In genomic region chr13:115427091-115428033, GRCm38 (mm10) we compare ENCODE assay signal across 24 mouse cellular contexts.
DNase-seq lines count a peak whose midpoint lies in the region; ATAC-seq lines count a peak whose summit lies in the region.
"Had no signal": no experiment of that assay in that cellular context is flagged by ENCODE, and none has a peak within 500 bp of the region (broad histone marks: within the 10 kb centered on the region; RNA-seq: fewer than 3 reads in every experiment).

No protein-coding gene starts in this region.

- no peak for DNase-seq in T-cell, adult 2 months (ENCODE audit: low spot score)
- DNase-seq in gastrocnemius, postnatal 10 days = no peak
- DNase-seq in left cerebral cortex, postnatal 25 days (ENCODE audit: low spot score in 2 of 2) = no peak
- DNase-seq: adrenal gland, postnatal 14 days; cerebellum, adult 11-12 months; cerebellum, postnatal 14 days; heart, postnatal 10 days; kidney, postnatal 4 days; layer of hippocampus, adult 9-11 months; lung, postnatal 4 days; right cerebral cortex, adult 18-20 months had no signal

- H3K4me1 ChIP-seq in hindbrain, embryonic 16.5 days (ENCODE audit: control insufficient read depth, insufficient read depth, low read depth, low read length) = no peaks in the 10 kb centered on the region
- peaks cover 3% of the 10 kb centered on the region; the same call in 1 of the 2 replicates for H3K4me1 ChIP-seq in hindbrain, embryonic 13.5 days (replicated peaks)
- H3K4me1 ChIP-seq in forebrain, embryonic 15.5 days = peaks cover 8% of the 10 kb centered on the region
- H3K4me1 ChIP-seq in midbrain, embryonic 13.5 days (replicated peaks) = peaks cover 20% of the 10 kb centered on the region
- H3K4me1 ChIP-seq: kidney, embryonic 15.5 days; limb, embryonic 12.5 days; lung, embryonic 15.5 days had no signal

- peak; percentile 74; the same call in 1 of the 2 replicates for ATAC-seq in hindbrain, embryonic 16.5 days
- no peak for ATAC-seq in hindbrain, embryonic 13.5 days (ENCODE audit: low FRiP score)
- 0 out of 2 replicates have a peak, but pooled peaks have one; percentile 29 for ATAC-seq in forebrain, embryonic 15.5 days (replicated peaks)
- peak; percentile 85 for ATAC-seq in midbrain, embryonic 13.5 days
- ATAC-seq: intestine, postnatal 0 days had no signal

- intact Hi-C loops in left cerebral cortex, postnatal 25 days (cut with DNase I) = no loop called here

- H3K4me2 ChIP-seq in hindbrain, embryonic 16.5 days (ENCODE audit: low read length) = no peak overlapping the region
- H3K4me2 ChIP-seq in hindbrain, embryonic 13.5 days = no peak overlapping the region
- no peak overlapping the region for H3K4me2 ChIP-seq in forebrain, embryonic 15.5 days (replicated peaks)
- H3K4me2 ChIP-seq in midbrain, embryonic 13.5 days (replicated peaks) = peak overlapping the region; percentile 33
- H3K4me2 ChIP-seq: heart, embryonic 11.5 days; hindbrain, embryonic 15.5 days; kidney, embryonic 15.5 days; limb, embryonic 12.5 days; lung, embryonic 15.5 days had no signal

- no peaks in the 10 kb centered on the region for H3K36me3 ChIP-seq in hindbrain, embryonic 16.5 days (ENCODE audit: control insufficient read depth, insufficient read depth, low read length)
- H3K36me3 ChIP-seq in hindbrain, embryonic 13.5 days = no peaks in the 10 kb centered on the region
- H3K36me3 ChIP-seq in forebrain, embryonic 15.5 days = no peaks in the 10 kb centered on the region
- no peaks in the 10 kb centered on the region for H3K36me3 ChIP-seq in midbrain, embryonic 13.5 days
- H3K36me3 ChIP-seq: hindbrain, embryonic 15.5 days; kidney, embryonic 15.5 days; limb, embryonic 12.5 days; lung, embryonic 15.5 days had no signal

- H3K27ac ChIP-seq in hindbrain, embryonic 16.5 days (ENCODE audit: low read depth, low read length) = no peak overlapping the region
- H3K27ac ChIP-seq in hindbrain, embryonic 13.5 days = no peak overlapping the region
- H3K27ac ChIP-seq in forebrain, embryonic 15.5 days (replicated peaks) = no peak overlapping the region
- 0 out of 2 replicates have a peak overlapping the region, but pooled peaks have one; percentile 14 for H3K27ac ChIP-seq in midbrain, embryonic 13.5 days
- H3K27ac ChIP-seq: hindbrain, embryonic 15.5 days; kidney, embryonic 15.5 days; limb, embryonic 12.5 days; liver, embryonic 14.5 days; lung, embryonic 15.5 days; stomach, postnatal 0 days had no signal

- H3K4me3 ChIP-seq in hindbrain, embryonic 16.5 days (ENCODE audit: low read length) = no peak overlapping the region
- H3K4me3 ChIP-seq in hindbrain, embryonic 13.5 days = no peak overlapping the region
- H3K4me3 ChIP-seq in forebrain, embryonic 15.5 days = no peak overlapping the region
- no peak overlapping the region for H3K4me3 ChIP-seq in midbrain, embryonic 13.5 days (replicated peaks)
- H3K4me3 ChIP-seq: erythroblast, embryonic 14.5 days; hindbrain, embryonic 15.5 days; kidney, embryonic 15.5 days; limb, embryonic 12.5 days; lung, embryonic 15.5 days had no signal

- 47% methylated on average over 12 of the region's 12 CpGs for WGBS in hindbrain, embryonic 16.5 days
- 57% methylated on average over 12 of the region's 12 CpGs for WGBS in hindbrain, embryonic 13.5 days
- WGBS in forebrain, embryonic 15.5 days = 19% methylated on average over 12 of the region's 12 CpGs
- 12% methylated on average over 12 of the region's 12 CpGs for WGBS in midbrain, embryonic 13.5 days

- H3K9ac ChIP-seq in hindbrain, embryonic 16.5 days (ENCODE audit: low read depth, low read length) = no peak overlapping the region
- H3K9ac ChIP-seq in hindbrain, embryonic 13.5 days = no peak overlapping the region
- H3K9ac ChIP-seq in forebrain, embryonic 15.5 days (replicated peaks) = no peak overlapping the region
- no peak overlapping the region for H3K9ac ChIP-seq in midbrain, embryonic 13.5 days (replicated peaks)
- H3K9ac ChIP-seq: hindbrain, embryonic 15.5 days; kidney, embryonic 15.5 days; limb, embryonic 12.5 days; liver, embryonic 14.5 days; lung, embryonic 15.5 days had no signal

- H3K27me3 ChIP-seq in hindbrain, embryonic 16.5 days (replicated peaks; ENCODE audit: control insufficient read depth, insufficient read depth, low read length) = no peaks in the 10 kb centered on the region
- 0 out of 2 replicates have a peak, but pooled peaks cover 5% of the 10 kb centered on the region for H3K27me3 ChIP-seq in hindbrain, embryonic 13.5 days
- no peaks in the 10 kb centered on the region for H3K27me3 ChIP-seq in forebrain, embryonic 15.5 days
- H3K27me3 ChIP-seq in midbrain, embryonic 13.5 days = peaks cover 41% of the 10 kb centered on the region
- H3K27me3 ChIP-seq: hindbrain, embryonic 15.5 days; kidney, embryonic 15.5 days; limb, embryonic 12.5 days; lung, embryonic 15.5 days had no signal

- no peaks in the 10 kb centered on the region for H3K9me3 ChIP-seq in hindbrain, embryonic 16.5 days (ENCODE audit: control insufficient read depth, low read length)
- H3K9me3 ChIP-seq in hindbrain, embryonic 13.5 days = no peaks in the 10 kb centered on the region
- no peaks in the 10 kb centered on the region for H3K9me3 ChIP-seq in forebrain, embryonic 15.5 days
- no peaks in the 10 kb centered on the region for H3K9me3 ChIP-seq in midbrain, embryonic 13.5 days
- H3K9me3 ChIP-seq: hindbrain, embryonic 15.5 days; kidney, embryonic 15.5 days; limb, embryonic 12.5 days; lung, embryonic 15.5 days had no signal
